In the genomic region with DNA sequence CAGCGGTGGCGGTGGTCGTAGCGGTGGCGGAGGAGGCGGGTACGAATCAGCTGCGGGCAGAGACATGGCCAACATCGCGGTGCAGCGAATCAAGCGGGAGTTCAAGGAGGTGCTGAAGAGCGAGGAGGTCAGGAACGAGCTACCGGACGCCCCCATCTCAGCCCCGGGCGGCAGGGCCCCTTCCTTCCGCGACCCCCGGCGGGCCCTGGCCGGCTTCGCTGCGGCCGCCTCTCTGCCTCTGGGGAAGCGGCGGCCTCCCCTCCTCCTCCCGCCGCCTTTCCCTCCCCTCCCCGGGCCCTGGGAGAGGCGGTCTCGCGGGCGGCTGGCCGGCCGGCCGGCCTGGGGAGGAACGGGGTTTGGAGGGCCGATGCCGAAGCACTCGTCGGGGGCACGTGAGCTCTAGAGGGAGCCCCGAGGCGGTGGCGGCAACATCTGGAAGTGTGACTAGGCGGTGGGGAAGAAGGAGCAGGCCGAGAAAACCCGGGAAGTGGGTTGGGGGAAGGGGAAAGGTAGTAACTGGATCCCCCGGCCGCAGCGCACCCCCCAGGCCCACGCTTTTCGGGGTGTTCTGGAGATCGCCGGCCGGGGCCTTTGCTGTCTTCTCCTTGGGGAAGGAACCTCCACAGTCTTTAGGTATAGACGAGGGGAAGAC, we compare ENCODE assay signal across 9 mouse cellular contexts. TPM values are rescaled to one million over a fixed set of nuclear protein-coding genes. Genes with fewer than 3 reads are reported as not detected.
DNase-seq lines count a peak whose midpoint lies in the region; ATAC-seq and TF ChIP-seq lines count a peak whose summit lies in the region.
"Had no signal": no experiment of that assay in that cellular context is flagged by ENCODE, and none has a peak within 500 bp of the region (broad histone marks: within the 10 kb centered on the region; RNA-seq: fewer than 3 reads in every experiment).

No protein-coding gene starts in this region.

- ATAC-seq in heart, postnatal 0 days (ENCODE audit: insufficient read depth, low read depth) = peak; percentile 67
- peak; percentile 65 for ATAC-seq in limb, embryonic 12.5 days (ENCODE audit: insufficient number of reproducible peaks, insufficient read depth, low FRiP score, low TSS enrichment, low read depth)

- no peaks in the 10 kb centered on the region for H3K9me3 ChIP-seq in heart, postnatal 0 days (replicated peaks; ENCODE audit: control insufficient read depth, low read length)
- H3K9me3 ChIP-seq in limb, embryonic 12.5 days = no peaks in the 10 kb centered on the region

- H3K9ac ChIP-seq in heart, postnatal 0 days (replicated peaks; ENCODE audit: low read depth, low read length) = peak overlapping the region; percentile 88
- H3K9ac ChIP-seq in limb, embryonic 12.5 days (replicated peaks) = peak overlapping the region; percentile 98

- peak overlapping the region; percentile 99 for H3K27ac ChIP-seq in heart, postnatal 0 days (ENCODE audit: low read depth)
- peak overlapping the region; percentile 100 for H3K27ac ChIP-seq in limb, embryonic 12.5 days
- peak overlapping the region; percentile 83 for H3K27ac ChIP-seq in small intestine, adult 2 months (ENCODE audit: insufficient read depth, low read depth, low read length)

- peak; percentile 52; the same call in 1 of the 2 replicates for TF ChIP-seq EP300 in heart, postnatal 0 days (IDR thresholded peaks at IDR 0.05; ENCODE audit: low read depth)

- 0% methylated on average over 37 of the region's 59 CpGs for WGBS in heart, postnatal 0 days
- WGBS in limb, embryonic 12.5 days = under 1% methylated on average over 56 of the region's 59 CpGs
- under 1% methylated on average over 46 of the region's 59 CpGs for WGBS in small intestine, adult 2 months

- TF ChIP-seq POLR2A in small intestine, adult 2 months (IDR thresholded peaks at IDR 0.05; ENCODE audit: low read depth, low read length) = no peak

- peak overlapping the region; percentile 77 for H3K4me2 ChIP-seq in heart, postnatal 0 days (ENCODE audit: low read depth, low read length)
- peak overlapping the region; percentile 70 for H3K4me2 ChIP-seq in limb, embryonic 12.5 days

- no peaks in the 10 kb centered on the region for H3K27me3 ChIP-seq in heart, postnatal 0 days (ENCODE audit: control insufficient read depth, insufficient read depth, low read length)
- no peaks in the 10 kb centered on the region for H3K27me3 ChIP-seq in limb, embryonic 12.5 days
- no peaks in the 10 kb centered on the region for H3K27me3 ChIP-seq in small intestine, adult 2 months (ENCODE audit: control insufficient read depth, insufficient read depth, low read length)

- peak overlapping the region; percentile 85 for H3K4me3 ChIP-seq in heart, postnatal 0 days (ENCODE audit: low read depth, low read length)
- H3K4me3 ChIP-seq in limb, embryonic 12.5 days (replicated peaks) = peak overlapping the region; percentile 96
- peak overlapping the region; percentile 78 for H3K4me3 ChIP-seq in small intestine, adult 2 months (ENCODE audit: low read depth, low read length)

- no peak for TF ChIP-seq CTCF in heart, postnatal 0 days (IDR thresholded peaks at IDR 0.05; ENCODE audit: low read depth)
- no peak for TF ChIP-seq CTCF in small intestine, adult 2 months (IDR thresholded peaks at IDR 0.05; ENCODE audit: extremely low read depth, insufficient read length, insufficient replicate concordance, low read depth, low read length)

- peaks cover 15% of the 10 kb centered on the region for H3K4me1 ChIP-seq in heart, postnatal 0 days (ENCODE audit: control insufficient read depth, insufficient read depth)
- H3K4me1 ChIP-seq in limb, embryonic 12.5 days (replicated peaks) = peaks cover 14% of the 10 kb centered on the region
- H3K4me1 ChIP-seq in small intestine, adult 2 months (ENCODE audit: control insufficient read depth, insufficient read depth, insufficient read length, low read length) = no peaks in the 10 kb centered on the region

- DNase-seq in gastrocnemius, postnatal 4 days (ENCODE audit: low spot score in 2 of 2) = peak; percentile 41 to 62
- no peak for DNase-seq in gastrocnemius, adult 18-20 months (ENCODE audit: low spot score)
- DNase-seq in ES-CJ7 (ENCODE audit: low read depth, low spot score) = peak; percentile 69
- DNase-seq in embryo, embryonic 11.5 days (ENCODE audit: low read depth, low spot score) = peak; percentile 67
- DNase-seq in heart, postnatal 0 days (ENCODE audit: low spot score) = peak; percentile 51
- DNase-seq in mesoderm, embryonic 11.5 days (ENCODE audit: low read depth, low spot score) = peak; percentile 80

- no peaks in the 10 kb centered on the region for H3K36me3 ChIP-seq in heart, postnatal 0 days (replicated peaks; ENCODE audit: control insufficient read depth, insufficient read depth, low read length)
- H3K36me3 ChIP-seq in limb, embryonic 12.5 days = peaks cover 5% of the 10 kb centered on the region; the same call in 1 of the 2 replicates
- H3K36me3 ChIP-seq in small intestine, adult 2 months (ENCODE audit: control insufficient read depth, insufficient read depth, low read length) = 0 out of 2 replicates have a peak, but pooled peaks cover 2% of the 10 kb centered on the region

RNA-seq across cellular contexts. Expression of gene Ube2k, which starts 0.5 kb away (rescaled TPM):
- total RNA-seq in gastrocnemius, postnatal 4 days (2021) = 10 to 100 TPM; 77.9 to 88.6 TPM
- total RNA-seq in gastrocnemius, adult 18-20 months (2021) = 10 to 100 TPM; 61.4 to 72.0 TPM
- total RNA-seq in heart, postnatal 0 days (2014; rRNA removed; ENCODE audit: low replicate concordance) = 19.5 and 21.2 TPM in 2 replicates
- 125 and 132 TPM in 2 replicates for polyA plus RNA-seq in heart, postnatal 0 days (2015; fragmentation: Nextera tagmentation; extraction: Ambion mirVana)
- polyA plus RNA-seq in limb, embryonic 12.5 days (2016; fragmentation: Nextera tagmentation; extraction: Ambion mirVana) = 213 and 217 TPM in 2 replicates
- polyA plus RNA-seq in small intestine, adult 2 months (2012; rRNA removed) = 5.7 and 13.6 TPM in 2 replicates

RNA-seq across cellular contexts. Expression of gene Smim14, which starts 0.6 kb away (rescaled TPM):
- 10 to 100 TPM; 63.6 to 70.2 TPM for total RNA-seq in gastrocnemius, postnatal 4 days (2021)
- total RNA-seq in gastrocnemius, adult 18-20 months (2021) = 10 to 100 TPM; 29.6 to 39.0 TPM
- 122 and 156 TPM in 2 replicates for total RNA-seq in heart, postnatal 0 days (2014; rRNA removed; ENCODE audit: low replicate concordance)
- 190 and 200 TPM in 2 replicates for polyA plus RNA-seq in heart, postnatal 0 days (2015; fragmentation: Nextera tagmentation; extraction: Ambion mirVana)
- polyA plus RNA-seq in limb, embryonic 12.5 days (2016; fragmentation: Nextera tagmentation; extraction: Ambion mirVana) = 106 and 116 TPM in 2 replicates
- 53.0 and 72.3 TPM in 2 replicates for polyA plus RNA-seq in small intestine, adult 2 months (2012; rRNA removed)

RNA-seq across cellular contexts. Expression of gene Gm43552, which starts 44.9 kb away (rescaled TPM):
- 1 to 10 TPM in 1 of 2 experiments, not detected in 1; 3.0 TPM for total RNA-seq in gastrocnemius, postnatal 4 days (2021)
- total RNA-seq in gastrocnemius, adult 18-20 months (2021) = not detected
- not detected in 2 replicates for total RNA-seq in heart, postnatal 0 days (2014; rRNA removed; ENCODE audit: low replicate concordance)
- polyA plus RNA-seq in heart, postnatal 0 days (2015; fragmentation: Nextera tagmentation; extraction: Ambion mirVana) = not detected in 2 replicates
- polyA plus RNA-seq in limb, embryonic 12.5 days (2016; fragmentation: Nextera tagmentation; extraction: Ambion mirVana) = not detected in 2 replicates
- polyA plus RNA-seq in small intestine, adult 2 months (2012; rRNA removed) = 1.4 TPM in 1 of 2 replicates, not detected in the other
- total RNA-seq: layer of hippocampus, postnatal 10 days had no signal
